Mouse (Mus musculus) Muller cell, postnatal 12 days (primary cell): ENCODE results near the gene Kcng4.
A peak's percentile ranks its signal among the peaks of the same experiment; 100 is the strongest.

Experiments used
- DNase-seq: peaks from one replicate; pipeline ENCODE4 v3.0.0-alpha.2; 2015; ENCODE audit errors: inconsistent ontology term

The Kcng4 gene

DNA sequence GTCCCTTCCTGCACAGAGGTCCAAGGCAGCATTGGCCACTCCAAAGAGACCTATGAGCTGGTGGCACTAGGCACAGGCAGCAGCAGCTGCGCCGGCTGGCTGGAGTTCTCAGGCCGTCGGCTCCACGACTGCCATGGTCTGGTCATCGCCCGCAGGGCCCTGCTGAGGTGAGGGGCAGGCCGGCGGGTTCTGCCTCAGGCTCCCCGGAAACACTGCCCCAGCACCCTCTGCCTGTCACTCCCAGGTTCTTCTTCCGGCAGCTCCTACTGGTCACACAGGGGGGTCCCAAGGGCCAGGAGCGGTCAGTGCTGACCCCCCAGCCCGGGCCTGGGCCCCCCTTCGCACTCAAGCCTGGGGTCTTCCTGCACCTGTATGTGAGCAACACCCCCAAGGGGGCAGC is 20.4 kb downstream of the Kcng4 start:
- DNase-seq, result no peak

DNA sequence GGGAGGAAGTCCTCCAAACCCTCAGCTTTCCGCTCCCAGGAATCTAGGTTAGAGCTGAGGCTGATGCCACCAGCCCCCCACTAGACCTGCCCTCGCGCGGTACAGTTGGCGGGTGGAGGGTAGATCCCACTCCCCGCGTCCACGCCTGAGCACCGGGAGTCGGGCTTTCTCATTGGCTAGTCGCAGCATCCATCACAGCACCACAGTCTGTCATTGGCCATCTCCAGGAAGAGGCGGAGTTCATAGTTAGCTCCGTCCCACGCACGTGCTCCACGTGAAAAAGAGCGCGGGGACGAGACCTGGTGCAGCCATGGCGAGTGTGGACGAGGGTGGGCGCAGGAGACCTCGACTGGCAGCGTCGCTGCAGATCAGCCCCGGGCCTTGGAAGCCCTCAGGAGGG is 23.0 kb downstream of the Kcng4 start, which contains the start of gene Adad2:
Adad2 (plus strand) TSS at position 277 of the 400 bp plus-strand sequence.
- no peak for DNase-seq

DNA sequence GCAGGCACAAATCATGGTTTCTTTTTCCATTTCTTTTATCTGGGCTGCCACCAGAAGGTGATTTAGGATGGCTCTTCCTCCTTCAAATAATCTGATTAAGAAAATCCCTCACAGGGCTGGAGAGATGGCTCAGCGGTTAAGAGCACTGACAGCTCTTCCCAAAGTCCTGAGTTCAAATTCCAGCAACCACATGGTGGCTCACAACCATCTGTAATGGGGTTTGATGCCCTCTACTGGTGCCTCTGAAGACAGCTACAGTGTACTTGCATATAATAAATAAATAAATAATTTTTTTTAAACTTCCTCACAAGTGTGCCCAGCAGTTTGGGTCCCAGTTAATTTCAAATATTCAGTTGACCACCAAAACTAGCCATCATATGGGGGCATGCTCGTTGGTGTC is 29.3 kb downstream of the Kcng4 start:
- no peak for DNase-seq

- peak; percentile 89 for DNase-seq
Observed at GRCm38 (mm10) chr8:119604996-119605395, 30.5 kb downstream of the Kcng4 start, which contains the start of gene Taf1c. Taf1c (minus strand) TSS chr8:119605222.

DNA sequence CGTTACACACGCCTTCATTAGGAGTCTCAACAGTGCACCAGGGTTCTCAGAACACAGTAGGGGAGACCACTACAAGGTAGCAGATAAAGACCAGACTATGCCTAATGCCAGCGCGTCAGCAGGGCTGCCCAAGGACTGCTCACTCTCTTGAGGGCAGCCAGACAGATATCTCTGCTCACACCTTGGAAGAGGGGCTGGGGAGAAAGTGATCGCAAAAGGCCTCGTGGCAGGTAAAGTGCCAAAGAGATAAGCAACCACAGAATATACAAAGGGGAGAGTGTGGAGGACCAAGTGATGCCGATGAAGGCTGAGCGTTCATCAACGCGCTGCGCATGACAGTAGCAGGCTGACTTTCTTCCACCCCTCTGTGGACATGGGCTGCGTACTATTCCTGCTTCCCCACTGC is 31.1 kb downstream of the Kcng4 start:
- no peak for DNase-seq

DNA sequence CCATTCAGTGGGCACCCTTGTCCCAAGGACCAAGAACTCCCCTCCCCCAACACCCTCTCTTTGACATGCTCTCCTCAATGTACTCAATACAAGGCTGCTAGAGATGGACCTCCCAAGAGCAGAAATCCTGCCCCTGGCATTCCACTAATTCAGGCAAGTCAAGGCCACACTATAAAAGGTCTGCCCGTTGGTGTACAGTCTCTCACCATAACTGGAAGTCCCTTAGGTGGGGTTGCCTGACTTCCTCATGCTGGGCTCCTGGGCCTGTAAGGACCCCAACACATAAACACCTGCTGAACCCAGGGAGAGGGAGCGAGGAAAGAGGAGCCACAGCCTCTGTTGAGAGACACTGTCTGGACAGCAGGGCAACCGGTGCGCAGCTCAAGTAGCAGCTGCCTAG is 31.7 kb downstream of the Kcng4 start:
- DNase-seq, result no peak

GRCm38 (mm10) chr8:119591456-119591855 is 44.0 kb downstream of the Kcng4 start:
- no peak for DNase-seq

GRCm38 (mm10) chr8:119590348-119590747 is 45.1 kb downstream of the Kcng4 start:
- DNase-seq, result no peak

DNA sequence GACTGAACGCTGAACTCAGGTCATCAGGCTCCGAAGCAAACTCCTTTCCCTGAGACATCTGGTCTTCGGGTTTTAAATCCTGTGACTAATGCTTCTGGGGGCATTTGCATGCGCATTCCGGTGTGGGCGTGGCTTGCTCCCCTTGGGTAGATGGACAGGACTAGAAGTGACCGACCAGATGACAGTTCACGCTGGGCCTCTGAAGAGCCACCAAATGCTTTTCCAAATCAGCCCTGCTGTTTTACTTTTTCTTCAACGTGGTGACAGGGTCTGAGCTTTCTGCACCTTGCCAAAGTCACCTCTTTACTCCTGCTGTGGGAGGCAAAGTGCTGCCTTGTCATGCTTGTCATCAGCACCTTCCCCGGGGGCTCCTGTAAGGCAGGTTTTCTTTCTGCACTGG is 46.6 kb downstream of the Kcng4 start:
- DNase-seq, result no peak

- no peak for DNase-seq
Observed at GRCm38 (mm10) chr8:119588321-119588720, 47.2 kb downstream of the Kcng4 start.

DNA sequence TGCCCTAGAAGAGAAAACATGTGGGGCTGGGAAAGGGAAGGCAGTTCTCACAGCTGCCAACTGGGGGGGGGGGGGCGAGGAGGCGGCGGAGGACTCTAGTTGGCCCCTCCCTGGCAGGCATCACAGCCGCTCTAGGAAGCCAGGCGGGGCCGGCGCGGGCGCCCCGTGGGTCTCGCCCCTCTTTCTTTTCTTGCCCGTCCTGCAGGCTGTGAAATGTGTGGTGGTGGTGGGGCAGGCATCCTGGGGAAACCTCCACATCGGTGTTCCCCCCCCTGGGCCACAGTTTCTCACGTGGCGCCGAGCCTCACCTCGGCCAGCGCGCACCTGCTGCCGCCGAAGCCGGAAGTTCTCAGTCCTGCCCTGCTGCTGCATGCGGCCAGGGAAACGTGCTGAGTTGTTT is 49.6 kb downstream of the Kcng4 start:
- no peak for DNase-seq

DNA sequence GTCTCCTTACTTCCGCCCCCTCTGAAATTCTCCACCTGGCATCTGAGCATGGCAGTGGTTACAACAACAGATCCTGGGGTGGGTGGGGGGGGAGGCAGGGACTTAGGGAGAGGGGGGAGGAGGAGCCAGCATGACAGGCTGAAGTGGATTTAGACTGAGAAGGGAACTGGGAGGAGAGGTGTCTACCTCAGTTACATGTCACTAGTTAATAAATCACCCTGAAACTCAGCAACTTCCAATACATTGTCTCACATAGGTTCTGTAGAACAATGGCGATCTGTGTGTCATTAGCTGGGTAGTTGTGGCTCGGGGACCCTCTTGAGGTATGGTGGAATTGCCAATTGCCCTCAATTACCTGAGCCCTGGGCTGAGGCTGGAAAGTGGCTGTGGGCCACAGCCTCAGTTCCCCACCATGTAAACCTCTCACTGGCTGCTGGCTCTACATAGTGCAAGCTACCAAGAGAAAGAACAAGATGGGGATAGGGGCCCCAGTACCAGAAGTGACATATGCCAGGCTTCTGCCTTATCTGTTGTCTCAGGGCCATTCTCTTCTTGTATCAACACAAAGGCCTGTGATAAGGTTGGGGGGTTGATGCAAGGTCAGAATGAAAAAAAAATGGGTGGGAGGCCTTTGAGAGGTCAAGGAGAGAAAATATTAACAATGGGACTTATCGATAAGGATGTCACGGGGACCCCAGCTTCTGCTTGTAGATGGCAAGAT is 54.9 kb downstream of the Kcng4 start:
- no peak for DNase-seq

DNA sequence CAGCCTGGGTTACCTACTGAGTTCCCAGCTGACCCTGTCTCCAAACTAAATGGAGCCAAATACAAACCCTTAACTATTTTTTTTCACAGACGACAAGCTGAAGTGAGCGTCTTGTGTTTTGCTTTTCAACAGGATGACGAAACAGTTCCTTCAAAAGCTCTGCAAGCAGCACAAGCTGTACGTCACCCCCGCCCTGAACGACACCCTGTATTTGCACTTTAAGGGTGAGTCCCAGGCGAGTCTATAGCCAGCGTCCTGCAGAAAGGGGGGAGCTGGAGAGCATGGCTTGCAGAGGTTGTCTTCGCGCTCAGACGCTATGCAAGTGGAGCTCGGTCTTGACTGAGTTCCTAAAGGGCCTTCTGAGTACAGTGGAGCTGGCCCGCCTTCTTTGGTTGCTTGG is 56.4 kb downstream of the Kcng4 start:
- DNase-seq, result no peak

DNA sequence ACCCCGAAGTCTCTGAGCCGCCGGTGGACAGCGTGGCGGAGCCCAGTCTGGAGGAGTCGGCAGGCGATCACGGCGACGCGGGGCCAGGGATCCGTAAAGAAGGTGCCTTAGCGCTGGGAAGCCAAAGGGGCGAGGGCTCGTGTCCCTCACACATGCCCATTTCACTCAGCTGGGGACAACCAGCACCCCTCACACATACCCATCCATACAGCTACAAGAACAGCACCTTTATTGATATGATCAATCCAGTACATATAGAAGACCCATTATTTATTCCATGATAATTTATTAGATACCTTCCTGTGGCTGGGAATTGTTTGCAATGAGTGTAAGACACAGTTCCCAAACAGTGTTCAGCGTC is 60.1 kb downstream of the Kcng4 start:
- no peak for DNase-seq

- DNase-seq, result peak; percentile 94
Observed at GRCm38 (mm10) chr8:119574437-119575365, 60.8 kb downstream of the Kcng4 start, which contains the start of the genes Hsdl1 and Dnaaf1. Hsdl1 (minus strand) TSS chr8:119575183. Dnaaf1 (plus strand) TSS chr8:119575235.
